Comparison of ENCODE assay signal across 11 mouse cellular contexts in genomic region chr13:23475658-23476057, GRCm38 (mm10). TPM values are rescaled to one million over a fixed set of nuclear protein-coding genes. Genes with fewer than 3 reads are reported as not detected.
DNase-seq lines count a peak whose midpoint lies in the region; ATAC-seq lines count a peak whose summit lies in the region.
"Had no signal": no experiment of that assay in that cellular context is flagged by ENCODE, and none has a peak within 500 bp of the region (broad histone marks: within the 10 kb centered on the region; RNA-seq: fewer than 3 reads in every experiment).

No protein-coding gene starts in this region.

- no peaks in the 10 kb centered on the region for H3K36me3 ChIP-seq in heart, embryonic 12.5 days
- no peaks in the 10 kb centered on the region for H3K36me3 ChIP-seq in neural tube, embryonic 15.5 days
- H3K36me3 ChIP-seq in hindbrain, embryonic 14.5 days (replicated peaks; ENCODE audit: control insufficient read depth, insufficient read depth) = no peaks in the 10 kb centered on the region

- no peak for ATAC-seq in heart, embryonic 12.5 days (ENCODE audit: insufficient number of reproducible peaks, low FRiP score)
- no peak for ATAC-seq in neural tube, embryonic 15.5 days (ENCODE audit: low FRiP score)
- ATAC-seq in hindbrain, embryonic 14.5 days (ENCODE audit: low FRiP score) = no peak; the same call in 1 of the 2 replicates
- ATAC-seq in erythroid progenitor cell, adult 5-6 weeks (replicated peaks; ENCODE audit: low FRiP score, poor library complexity, severe bottlenecking) = no peak

- no peaks in the 10 kb centered on the region for H3K9me3 ChIP-seq in heart, embryonic 12.5 days (replicated peaks)
- no peaks in the 10 kb centered on the region for H3K9me3 ChIP-seq in neural tube, embryonic 15.5 days (replicated peaks)
- no peaks in the 10 kb centered on the region for H3K9me3 ChIP-seq in hindbrain, embryonic 14.5 days (ENCODE audit: control insufficient read depth, low read length)

- no peaks in the 10 kb centered on the region for H3K27me3 ChIP-seq in heart, embryonic 12.5 days (replicated peaks)
- H3K27me3 ChIP-seq in neural tube, embryonic 15.5 days (replicated peaks) = no peaks in the 10 kb centered on the region
- H3K27me3 ChIP-seq in hindbrain, embryonic 14.5 days (ENCODE audit: control insufficient read depth, insufficient read depth, low read length) = no peaks in the 10 kb centered on the region

- H3K4me2 ChIP-seq in heart, embryonic 12.5 days = no peak overlapping the region
- no peak overlapping the region for H3K4me2 ChIP-seq in neural tube, embryonic 15.5 days
- H3K4me2 ChIP-seq in hindbrain, embryonic 14.5 days (replicated peaks) = no peak overlapping the region

- no peak overlapping the region for H3K27ac ChIP-seq in heart, embryonic 12.5 days (ENCODE audit: poor library complexity, severe bottlenecking)
- H3K27ac ChIP-seq in neural tube, embryonic 15.5 days (replicated peaks) = no peak overlapping the region
- no peak overlapping the region for H3K27ac ChIP-seq in hindbrain, embryonic 14.5 days
- H3K27ac ChIP-seq: layer of hippocampus, adult 2 months had no signal

- no peak overlapping the region for H3K4me3 ChIP-seq in heart, embryonic 12.5 days
- H3K4me3 ChIP-seq in neural tube, embryonic 15.5 days (replicated peaks) = no peak overlapping the region
- no peak overlapping the region for H3K4me3 ChIP-seq in hindbrain, embryonic 14.5 days (replicated peaks; ENCODE audit: low read length)
- H3K4me3 ChIP-seq: layer of hippocampus, adult 2 months had no signal

- H3K9ac ChIP-seq in heart, embryonic 12.5 days = no peak overlapping the region
- no peak overlapping the region for H3K9ac ChIP-seq in neural tube, embryonic 15.5 days (replicated peaks)
- 0 out of 2 replicates have a peak overlapping the region, but pooled peaks have one; percentile 31 for H3K9ac ChIP-seq in hindbrain, embryonic 14.5 days

- peak; percentile 16 to 46 for DNase-seq in heart, adult 18-20 months
- peak; percentile 30 for DNase-seq in neural tube, embryonic 10.5 days (ENCODE audit: extremely low spot score, low spot score)
- no peak for DNase-seq in hindbrain, embryonic 14.5 days (ENCODE audit: low spot score)
- no peak for DNase-seq in adrenal gland, adult (ENCODE audit: inconsistent age in 2 of 2, low spot score in 1 of 2)
- DNase-seq in adrenal gland, postnatal 10 days = no peak
- DNase-seq: thymus, adult 2 months had no signal

- WGBS in heart, embryonic 12.5 days = 17% methylated on average over 2 of the region's 2 CpGs
- WGBS in neural tube, embryonic 15.5 days = 0% methylated on average over 2 of the region's 2 CpGs
- WGBS in hindbrain, embryonic 14.5 days = 0% methylated on average over 2 of the region's 2 CpGs

- no peaks in the 10 kb centered on the region for H3K4me1 ChIP-seq in heart, embryonic 12.5 days (replicated peaks)
- H3K4me1 ChIP-seq in neural tube, embryonic 15.5 days = no peaks in the 10 kb centered on the region
- H3K4me1 ChIP-seq in hindbrain, embryonic 14.5 days (replicated peaks; ENCODE audit: control insufficient read depth, insufficient read depth, low read length) = no peaks in the 10 kb centered on the region

RNA-seq across cellular contexts. Expression of gene Btn1a1, which starts 10.0 kb away (rescaled TPM):
- not detected for total RNA-seq in heart, adult 18-20 months (2021)
- 2.6 and 2.9 TPM in 2 replicates for polyA plus RNA-seq in heart, embryonic 12.5 days (2016; fragmentation: Nextera tagmentation; extraction: Ambion mirVana)
- polyA plus RNA-seq in neural tube, embryonic 15.5 days (2015; fragmentation: Nextera tagmentation; extraction: Ambion mirVana) = 0.15 TPM in 1 of 2 replicates, not detected in the other
- 0.05 TPM in 1 of 2 replicates, not detected in the other for polyA plus RNA-seq in hindbrain, embryonic 14.5 days (2014; fragmentation: Nextera tagmentation; extraction: Ambion mirVana)
- 1.4 and 4.2 TPM in 2 replicates for total RNA-seq in erythroid progenitor cell, adult 5-6 weeks (2015; ENCODE audit: low replicate concordance)
- total RNA-seq in erythroid progenitor cell, adult 5-6 weeks (2017; ENCODE audit: low replicate concordance) = 0.90 and 1.4 TPM in 2 replicates
- total RNA-seq in adrenal gland, postnatal 10 days (2021) = under 1 TPM in 1 of 2 experiments, not detected in 1; 0.55 TPM
- total RNA-seq: layer of hippocampus, adult 2 months; liver, adult 2 months had no signal
- polyA plus RNA-seq: liver, adult 2 months had no signal

RNA-seq across cellular contexts. Expression of gene Btn2a2, which starts 13.0 kb away (rescaled TPM):
- total RNA-seq in heart, adult 18-20 months (2021) = not detected
- 0.45 and 0.58 TPM in 2 replicates for polyA plus RNA-seq in heart, embryonic 12.5 days (2016; fragmentation: Nextera tagmentation; extraction: Ambion mirVana)
- 0.14 and 0.22 TPM in 2 replicates for polyA plus RNA-seq in neural tube, embryonic 15.5 days (2015; fragmentation: Nextera tagmentation; extraction: Ambion mirVana)
- 0.21 TPM in 1 of 2 replicates, not detected in the other for polyA plus RNA-seq in hindbrain, embryonic 14.5 days (2014; fragmentation: Nextera tagmentation; extraction: Ambion mirVana)
- total RNA-seq in erythroid progenitor cell, adult 5-6 weeks (2015; ENCODE audit: low replicate concordance) = not detected in 2 replicates
- total RNA-seq in erythroid progenitor cell, adult 5-6 weeks (2017; ENCODE audit: low replicate concordance) = not detected in 2 replicates
- total RNA-seq in adrenal gland, postnatal 10 days (2021) = not detected
- total RNA-seq: liver, adult 2 months had no signal
- polyA plus RNA-seq: liver, adult 2 months had no signal

RNA-seq across cellular contexts. Expression of gene Abt1, which starts 52.0 kb away (rescaled TPM):
- 1 to 10 TPM; 4.6 to 4.7 TPM for total RNA-seq in heart, adult 18-20 months (2021)
- polyA plus RNA-seq in heart, embryonic 12.5 days (2016; fragmentation: Nextera tagmentation; extraction: Ambion mirVana) = 8.1 and 8.9 TPM in 2 replicates
- 9.3 and 10.3 TPM in 2 replicates for polyA plus RNA-seq in neural tube, embryonic 15.5 days (2015; fragmentation: Nextera tagmentation; extraction: Ambion mirVana)
- polyA plus RNA-seq in hindbrain, embryonic 14.5 days (2014; fragmentation: Nextera tagmentation; extraction: Ambion mirVana) = 8.5 and 8.9 TPM in 2 replicates
- total RNA-seq in erythroid progenitor cell, adult 5-6 weeks (2015; ENCODE audit: low replicate concordance) = 1.1 and 2.1 TPM in 2 replicates
- 1.3 and 1.6 TPM in 2 replicates for total RNA-seq in erythroid progenitor cell, adult 5-6 weeks (2017; ENCODE audit: low replicate concordance)
- 1 to 10 TPM; 6.1 to 7.1 TPM for total RNA-seq in adrenal gland, postnatal 10 days (2021)

RNA-seq across cellular contexts. Expression of gene Hist1h4h, which starts 55.2 kb away (rescaled TPM):
- total RNA-seq in heart, adult 18-20 months (2021) = 100 to 1,000 TPM; 225 to 244 TPM
- 4.4 and 5.2 TPM in 2 replicates for polyA plus RNA-seq in heart, embryonic 12.5 days (2016; fragmentation: Nextera tagmentation; extraction: Ambion mirVana)
- 1.5 and 4.5 TPM in 2 replicates for polyA plus RNA-seq in neural tube, embryonic 15.5 days (2015; fragmentation: Nextera tagmentation; extraction: Ambion mirVana)
- polyA plus RNA-seq in hindbrain, embryonic 14.5 days (2014; fragmentation: Nextera tagmentation; extraction: Ambion mirVana) = 3.2 and 3.3 TPM in 2 replicates
- 323 and 492 TPM in 2 replicates for total RNA-seq in erythroid progenitor cell, adult 5-6 weeks (2015; ENCODE audit: low replicate concordance)
- total RNA-seq in erythroid progenitor cell, adult 5-6 weeks (2017; ENCODE audit: low replicate concordance) = 3,110 and 3,215 TPM in 2 replicates
- 1,000 to 10,000 TPM in 1 of 2 experiments, 100 to 1,000 TPM in 1; 930 to 1,063 TPM for total RNA-seq in adrenal gland, postnatal 10 days (2021)

RNA-seq across cellular contexts. Expression of gene Hist1h2af, which starts 58.0 kb away (rescaled TPM):
- 10 to 100 TPM in 1 of 2 experiments, 1 to 10 TPM in 1; 6.3 to 16.6 TPM for total RNA-seq in heart, adult 18-20 months (2021)
- 2.7 and 7.0 TPM in 2 replicates for polyA plus RNA-seq in heart, embryonic 12.5 days (2016; fragmentation: Nextera tagmentation; extraction: Ambion mirVana)
- 0.77 TPM in 1 of 2 replicates, not detected in the other for polyA plus RNA-seq in neural tube, embryonic 15.5 days (2015; fragmentation: Nextera tagmentation; extraction: Ambion mirVana)
- 0.81 and 3.3 TPM in 2 replicates for polyA plus RNA-seq in hindbrain, embryonic 14.5 days (2014; fragmentation: Nextera tagmentation; extraction: Ambion mirVana)
- total RNA-seq in erythroid progenitor cell, adult 5-6 weeks (2015; ENCODE audit: low replicate concordance) = 180 and 320 TPM in 2 replicates
- 7,936 and 7,993 TPM in 2 replicates for total RNA-seq in erythroid progenitor cell, adult 5-6 weeks (2017; ENCODE audit: low replicate concordance)
- total RNA-seq in adrenal gland, postnatal 10 days (2021) = 100 to 1,000 TPM; 261 to 325 TPM

Comparison
In these comparisons a context has a peak if more than half of its experiments do, and no peak if none do; other contexts are left out.
1. DNase-seq: peak in heart, adult 18-20 months (2 of 2) and neural tube, embryonic 10.5 days (single experiment); none in hindbrain, embryonic 14.5 days (single experiment), adrenal gland, adult (0 of 2) and adrenal gland, postnatal 10 days (single experiment).